Mouse (Mus musculus) cortical plate, adult 2 months (tissue): ENCODE measurements at regions not wholly inside any gene's neighbourhood (a gene's known extent, or its start where the extent isn't known, plus 50 kb on each side); places are given as distances from the start of the nearest gene placed in this dataset.

ENCODE experiments used
- CTCF ChIP-seq: fragments of 200-500 bp; IDR thresholded peaks from 2 replicates; pipeline ENCODE4 v1.5.1; 2011; ENCODE audit warnings: mild to moderate bottlenecking, control low read depth, low read length; ENCODE audit not compliant: insufficient read depth; ENCODE audit errors: extremely low read depth
- POLR2A ChIP-seq: fragments of 200-500 bp; IDR thresholded peaks from 2 replicates; pipeline ENCODE4 v1.6.1; 2011; ENCODE audit warnings: mild to moderate bottlenecking, low read length, control low read depth; ENCODE audit not compliant: insufficient read depth; ENCODE audit errors: extremely low read depth

DNA sequence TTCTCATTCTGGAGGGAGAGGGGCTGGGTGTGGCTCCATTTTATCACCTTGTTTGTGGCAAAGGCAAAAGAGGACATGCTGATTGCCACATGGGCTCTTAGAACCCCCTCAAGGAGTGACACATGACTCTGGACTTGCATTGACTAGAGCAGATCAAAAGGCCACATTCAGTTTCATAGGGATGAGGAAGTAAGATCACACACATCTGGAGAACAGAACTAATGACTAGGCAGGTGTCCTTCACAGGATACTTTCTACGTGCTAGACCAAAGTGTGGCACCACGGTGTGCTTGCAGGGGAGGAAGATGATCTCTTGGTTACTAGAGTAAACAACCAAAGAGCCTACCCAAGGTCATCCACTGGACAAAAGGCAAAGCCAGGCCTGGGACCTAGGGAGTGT is 91.9 kb downstream of the Chst1 start:
- TF ChIP-seq CTCF (no peak), POLR2A (no peak)
